Mouse (Mus musculus): ENCODE data around the gene Cwc22.

The Cwc22 gene

DNA sequence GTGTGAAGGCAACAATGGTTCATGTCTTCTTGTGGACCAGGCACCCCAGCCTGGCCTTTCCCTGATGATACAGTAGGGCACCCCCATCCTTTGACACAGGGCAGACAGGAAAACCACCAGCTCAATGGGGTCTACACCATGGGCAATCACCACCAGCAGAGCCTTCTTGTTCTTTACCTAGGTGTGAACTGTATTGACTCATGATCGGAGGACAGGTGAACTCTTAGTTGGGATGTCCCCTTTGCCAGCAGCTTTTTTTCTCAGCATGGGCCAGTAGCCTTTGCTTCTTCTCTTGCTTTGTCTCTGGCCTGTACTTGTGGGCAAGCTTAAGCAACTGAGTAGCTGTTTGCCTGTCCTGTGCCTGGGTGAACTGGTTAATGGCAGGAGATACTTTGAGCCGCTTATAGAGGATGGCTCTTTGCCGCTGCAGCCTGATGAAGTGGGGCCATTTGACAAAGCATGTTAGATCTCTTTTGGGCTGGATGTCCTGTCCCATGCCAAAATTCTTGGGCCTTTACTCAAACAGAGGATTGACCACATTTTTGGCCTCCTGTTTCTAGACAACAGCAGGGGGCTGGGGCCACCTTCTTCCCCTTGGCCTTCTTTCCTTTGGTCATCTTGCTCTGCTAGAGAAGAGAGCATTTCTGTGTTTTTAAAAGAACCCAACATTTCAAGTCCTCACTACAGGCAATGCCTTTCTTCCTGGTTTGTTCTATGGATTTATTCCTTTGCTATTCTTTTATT lies 16.4 kb upstream of the Cwc22 start:
- DNase-seq, result no peak

DNA sequence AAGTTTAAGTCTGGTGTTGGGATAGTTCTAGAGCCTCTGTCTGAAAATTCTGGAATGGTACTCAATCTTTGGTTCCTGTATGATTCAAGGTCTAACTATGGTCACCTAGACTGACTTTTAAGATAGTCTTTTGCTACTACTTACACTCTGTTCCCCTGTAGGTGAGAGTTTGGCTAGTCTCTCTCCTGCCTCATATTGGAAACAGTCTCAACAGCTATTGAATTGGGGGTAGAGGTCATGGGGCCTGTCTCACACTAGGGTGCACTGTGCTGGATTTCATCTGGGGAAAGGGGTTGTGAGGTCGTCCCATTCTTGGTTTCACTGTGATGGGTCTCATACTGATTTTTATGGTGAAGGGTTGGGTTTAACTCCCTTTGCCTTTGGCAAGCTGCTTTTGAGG lies 15.1 kb upstream of the Cwc22 start:
- no peak for DNase-seq

DNA sequence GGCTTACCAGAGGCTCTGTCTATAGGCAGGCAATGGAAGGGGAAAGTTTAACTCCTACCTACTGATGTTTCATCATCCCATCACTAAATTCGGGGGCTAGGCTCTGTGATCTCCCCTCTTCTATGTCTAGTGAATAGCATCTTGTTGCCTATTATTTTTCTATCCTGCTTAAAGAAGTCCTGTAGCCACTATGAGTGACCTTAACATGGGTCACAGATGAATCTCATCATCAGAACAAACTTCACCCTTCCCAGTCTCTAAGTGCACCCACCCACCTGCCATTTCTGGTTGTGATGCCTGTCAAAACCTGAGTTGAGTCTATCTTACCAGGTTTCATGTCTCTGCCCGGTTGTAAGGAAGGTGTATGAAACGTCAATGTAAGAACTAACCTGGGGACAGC lies 14.5 kb upstream of the Cwc22 start:
- no peak for DNase-seq

DNA sequence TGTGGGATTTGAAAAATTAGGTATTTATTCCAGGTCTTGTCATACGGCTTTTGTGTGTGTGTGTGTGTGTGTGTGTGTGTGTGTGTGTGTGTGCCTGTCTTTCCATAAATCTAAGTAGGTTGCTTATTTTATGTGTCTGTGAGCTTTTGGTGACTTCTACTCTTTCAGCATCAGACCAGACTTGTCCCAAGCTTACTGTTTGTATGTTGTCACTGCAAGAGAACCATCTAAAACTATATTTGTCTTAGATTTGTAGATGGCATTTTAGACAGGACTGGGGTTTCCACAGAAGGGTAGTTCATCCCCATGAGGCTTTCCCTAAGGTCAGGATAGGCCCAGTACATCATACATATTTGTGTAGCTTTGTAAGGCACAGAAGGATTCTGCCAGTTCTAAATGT lies 13.2 kb upstream of the Cwc22 start:
- no peak for DNase-seq

DNA sequence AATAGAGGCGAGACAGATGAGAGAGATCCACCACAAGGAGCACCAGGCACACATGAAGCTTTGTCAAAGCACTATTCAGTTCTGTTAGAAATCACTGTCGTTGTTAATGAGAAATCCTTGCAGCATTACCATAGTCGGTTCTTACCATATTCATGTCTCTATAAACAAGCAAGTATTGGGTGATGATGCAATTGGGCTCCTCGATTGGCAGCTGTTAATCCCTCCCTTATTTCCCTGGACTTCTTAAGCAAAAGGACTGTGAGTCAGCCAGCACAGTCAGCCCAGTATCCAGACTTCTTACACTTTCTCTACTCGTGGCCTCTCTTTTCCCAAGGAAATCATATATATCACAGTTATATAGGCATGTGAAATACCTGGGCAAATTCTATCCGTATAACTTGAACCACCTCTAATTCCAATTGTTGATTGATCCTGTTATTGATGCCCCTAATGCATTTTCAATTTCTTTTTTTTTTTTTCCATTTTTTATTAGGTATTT lies 5.3 kb upstream of the Cwc22 start:
- DNase-seq, result no peak

DNA sequence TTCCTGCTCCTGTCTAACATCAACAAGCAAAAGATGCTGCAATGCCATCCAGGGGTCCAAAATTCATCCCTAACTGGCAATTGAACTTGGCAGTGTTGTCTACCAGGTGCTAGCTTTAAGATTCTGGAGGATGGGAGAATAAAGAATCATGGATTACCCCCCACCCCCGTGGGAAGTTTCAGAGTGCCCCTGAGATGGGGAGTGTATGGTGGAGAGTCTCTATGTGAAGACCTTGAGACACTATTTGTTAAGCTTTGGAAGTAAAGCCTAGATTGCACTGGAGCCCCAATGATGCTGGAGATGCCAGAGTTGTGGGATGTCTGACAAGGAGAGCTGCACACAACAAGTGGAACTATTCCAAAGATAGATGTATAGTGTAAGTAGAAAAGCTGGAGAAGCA lies 3.9 kb upstream of the Cwc22 start:
- no peak for DNase-seq

DNA sequence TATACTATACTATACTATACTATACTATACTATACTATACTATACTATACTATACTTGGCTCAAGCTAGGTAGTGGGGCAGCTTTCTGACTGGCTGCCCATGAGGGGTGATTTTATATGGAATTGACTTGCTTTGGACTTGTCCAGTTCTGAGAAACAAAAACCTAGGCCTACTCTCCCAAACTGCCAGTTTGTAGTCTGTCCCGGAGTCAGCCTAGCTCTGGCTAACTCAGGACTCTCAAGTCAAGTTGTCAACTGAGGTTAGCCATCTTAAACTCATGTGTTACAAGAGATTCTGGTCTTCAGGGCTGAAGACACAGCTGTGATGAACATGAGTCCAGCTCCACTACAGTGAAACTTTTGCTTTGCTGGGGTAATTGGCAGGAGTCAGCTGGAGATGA lies 3.3 kb upstream of the Cwc22 start:
- no peak for DNase-seq

DNA sequence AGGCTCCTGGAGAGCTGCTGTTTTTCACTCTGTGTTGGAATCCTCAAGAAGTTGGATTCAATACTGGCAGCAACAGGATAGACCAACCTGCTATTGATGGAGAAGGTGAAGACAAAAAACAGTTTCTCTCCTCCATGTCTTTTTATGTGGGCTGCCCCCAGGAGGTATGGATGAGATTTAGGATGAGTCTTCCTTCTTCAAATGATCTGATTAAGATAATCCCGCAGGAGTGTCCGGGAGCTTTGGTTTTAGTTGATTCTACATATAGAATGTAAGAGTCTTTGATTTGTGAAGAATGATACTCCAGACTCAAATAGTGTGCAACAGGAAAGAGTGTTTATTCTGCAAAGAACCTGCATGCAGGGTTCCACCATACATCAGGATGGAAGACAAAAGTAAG lies 2.7 kb upstream of the Cwc22 start:
- no peak for DNase-seq

DNA sequence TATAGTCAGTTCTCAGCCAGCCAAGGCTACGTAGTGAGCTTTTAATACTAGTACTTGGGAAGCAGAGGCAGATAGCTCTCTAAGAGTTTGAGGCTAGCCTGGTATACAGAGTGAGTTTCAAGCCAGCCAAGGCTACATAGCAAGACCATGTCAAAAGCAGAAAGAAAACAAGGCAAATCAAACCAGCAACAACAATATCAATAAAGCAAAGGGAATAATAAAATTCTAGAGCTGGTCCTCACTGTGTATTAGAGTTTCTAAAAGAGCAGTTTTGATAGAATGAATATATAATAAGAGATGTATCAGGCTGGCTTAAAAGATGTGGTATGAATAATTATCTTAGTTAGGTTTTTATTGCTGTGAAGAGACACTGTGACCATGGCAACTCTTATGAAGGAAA lies 2.0 kb upstream of the Cwc22 start:
- no peak for DNase-seq

DNA sequence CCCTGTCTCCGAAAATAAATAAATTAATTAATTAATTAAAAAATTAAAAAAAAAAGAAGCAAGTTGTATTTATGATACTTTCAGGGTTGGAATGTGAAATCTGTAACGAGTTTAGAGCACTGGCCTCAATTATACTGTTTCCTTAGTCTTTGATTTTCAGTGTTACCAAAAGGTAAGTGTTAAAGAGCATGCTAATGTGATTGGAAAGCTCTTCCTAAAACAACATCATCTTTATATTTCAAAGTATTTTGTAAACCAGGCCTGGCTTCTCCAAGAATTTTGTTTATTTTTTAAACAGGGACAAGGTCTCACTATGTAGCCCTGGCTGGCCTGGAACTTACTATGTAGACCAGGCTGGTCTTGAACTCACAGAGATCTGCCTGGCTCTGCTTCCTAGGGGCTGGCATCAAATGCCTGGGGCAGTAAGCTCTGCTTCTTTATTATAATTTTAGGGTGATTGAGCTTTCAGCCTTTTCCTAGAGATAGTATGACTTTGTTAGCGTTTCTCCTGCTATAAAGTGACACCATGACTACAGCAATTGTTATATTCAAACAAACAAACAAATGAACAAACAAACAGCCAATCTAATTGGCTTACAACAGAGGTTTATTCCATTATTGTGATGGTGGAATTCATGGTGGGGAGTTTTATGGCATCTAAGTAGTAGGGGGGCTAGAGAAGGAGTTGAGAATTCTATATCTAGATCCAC lies 1.1 kb upstream of the Cwc22 start:
- no peak for DNase-seq

DNA sequence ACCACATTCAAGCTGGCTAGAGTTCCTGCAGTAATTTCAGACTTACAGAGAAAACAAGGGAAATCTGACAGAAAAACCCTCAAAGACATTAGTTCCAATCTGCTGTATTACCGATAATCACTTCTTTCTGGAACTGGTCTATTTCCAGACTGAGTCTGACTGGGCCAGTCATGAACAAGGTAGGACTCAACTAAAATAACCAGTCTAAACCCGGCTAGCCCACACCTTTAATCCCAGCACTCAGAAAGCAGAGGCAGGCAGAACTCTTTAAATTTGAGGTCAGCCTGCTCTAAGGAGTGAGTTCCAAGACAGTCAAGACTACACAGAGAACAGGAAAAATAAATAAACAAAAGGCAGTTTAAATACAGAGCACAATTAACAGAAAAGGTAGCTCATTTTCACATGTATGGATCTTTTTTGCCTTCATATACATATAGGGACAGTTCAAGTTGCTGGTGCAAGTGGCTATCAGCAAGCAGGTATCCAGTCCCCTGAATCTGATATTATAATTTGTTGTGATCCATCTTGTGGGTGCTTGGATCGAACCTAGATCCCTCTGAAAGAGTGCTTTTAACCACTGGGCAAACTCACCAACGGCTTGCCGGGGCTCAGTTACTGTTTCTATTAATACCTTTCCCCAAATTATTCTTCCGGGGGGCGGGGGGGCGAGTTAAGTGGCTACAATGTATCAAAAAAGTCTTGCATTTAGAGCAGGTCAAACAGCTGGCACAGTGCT lies 1.1 kb downstream of the Cwc22 start:
- DNase-seq, result no peak

DNA sequence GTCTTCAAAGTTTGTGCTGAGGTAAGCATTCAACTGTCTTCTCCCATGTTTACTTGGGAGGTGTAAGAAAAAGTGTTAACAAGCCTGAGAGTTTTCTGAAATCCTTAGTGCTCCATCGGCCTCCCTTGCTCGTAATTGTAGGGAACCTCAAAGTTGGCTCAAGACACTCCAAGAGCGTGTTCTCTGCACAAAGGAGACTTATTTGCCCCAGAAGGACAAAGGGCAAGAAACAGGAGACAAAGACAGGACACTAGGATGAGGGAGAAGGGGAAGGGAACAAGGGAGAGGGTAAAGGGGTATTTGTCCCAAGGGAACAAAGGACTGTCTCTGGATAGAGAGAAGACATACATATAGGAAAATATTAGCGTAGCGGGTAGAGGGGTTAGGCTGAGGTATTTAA lies 1.9 kb downstream of the Cwc22 start:
- DNase-seq, result no peak

DNA sequence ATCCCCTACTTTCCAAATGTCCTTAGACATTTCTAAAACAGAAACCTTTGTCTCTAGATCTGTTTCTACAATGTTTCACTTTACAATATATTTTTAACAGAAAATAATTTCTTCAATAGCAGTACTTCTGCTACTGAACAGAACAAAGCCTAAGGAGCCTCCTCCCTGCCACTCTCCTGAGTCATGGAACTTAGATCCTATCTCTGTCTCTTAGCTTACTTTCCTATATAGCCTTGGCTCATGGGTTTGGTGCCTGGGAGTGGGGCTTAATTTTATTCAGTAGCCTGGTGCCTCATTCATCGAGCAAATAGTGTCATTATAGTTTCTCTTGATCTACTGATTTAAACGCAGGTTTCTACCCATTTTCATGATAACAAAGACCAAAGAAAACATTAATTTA lies 4.2 kb downstream of the Cwc22 start:
- DNase-seq, result no peak

DNA sequence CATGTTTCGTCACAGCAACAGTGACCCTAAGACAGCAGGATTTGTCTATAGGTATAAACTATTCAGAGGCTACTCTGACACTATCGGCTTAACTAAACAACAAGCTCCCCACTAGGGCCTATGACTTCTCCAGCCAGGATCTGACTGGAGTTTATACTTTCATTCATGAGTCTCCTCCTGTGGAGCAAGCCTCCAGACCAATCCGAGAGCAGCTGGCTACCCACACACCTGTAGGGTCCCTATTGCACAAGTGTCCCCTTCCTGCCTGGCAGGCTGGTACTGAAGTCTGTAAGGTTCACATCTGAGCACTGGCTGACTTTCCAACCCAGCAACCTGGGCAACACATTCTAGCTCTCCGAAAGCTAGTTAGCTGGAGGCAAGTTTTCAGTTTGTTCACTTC lies 7.9 kb downstream of the Cwc22 start:
- DNase-seq, result no peak

DNA sequence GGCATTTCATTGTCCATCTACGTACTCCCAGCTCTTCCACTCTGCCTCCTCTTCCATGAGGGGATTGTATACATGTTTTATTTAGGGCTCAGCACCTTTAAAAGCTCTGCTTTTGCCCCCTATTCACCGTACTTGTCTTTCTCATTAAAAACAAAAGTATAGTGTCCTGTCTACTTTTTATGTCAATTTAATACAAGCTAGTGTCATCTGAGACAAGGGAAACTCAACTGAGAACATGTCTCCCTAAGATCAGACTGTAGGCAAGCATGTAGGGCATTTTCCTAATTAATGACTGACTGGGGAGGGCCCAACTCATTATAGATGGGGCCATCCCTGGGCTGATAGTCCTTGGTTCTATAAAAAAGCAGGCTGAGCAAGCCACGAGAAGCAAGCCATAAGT lies 8.4 kb downstream of the Cwc22 start:
- DNase-seq, result no peak

DNA sequence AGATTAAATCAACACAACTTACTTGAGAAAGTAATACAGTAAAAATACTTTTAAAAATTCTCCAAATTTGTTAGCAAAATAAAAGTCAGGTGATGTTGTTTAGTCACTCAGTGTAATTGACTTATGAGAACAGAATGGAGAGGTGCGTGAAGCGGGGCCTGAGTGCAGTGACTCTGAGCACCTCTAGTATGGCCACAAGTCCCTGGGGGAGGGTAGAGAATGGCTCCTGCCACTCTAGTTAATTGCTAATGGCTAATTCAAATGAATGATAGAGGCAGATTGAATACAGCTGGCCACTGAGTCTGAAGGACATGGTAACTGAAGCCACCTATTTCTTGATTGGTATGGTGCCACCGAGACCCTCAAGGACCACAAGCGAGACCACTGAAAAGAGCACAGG lies 12.0 kb downstream of the Cwc22 start:
- DNase-seq, result no peak

DNA sequence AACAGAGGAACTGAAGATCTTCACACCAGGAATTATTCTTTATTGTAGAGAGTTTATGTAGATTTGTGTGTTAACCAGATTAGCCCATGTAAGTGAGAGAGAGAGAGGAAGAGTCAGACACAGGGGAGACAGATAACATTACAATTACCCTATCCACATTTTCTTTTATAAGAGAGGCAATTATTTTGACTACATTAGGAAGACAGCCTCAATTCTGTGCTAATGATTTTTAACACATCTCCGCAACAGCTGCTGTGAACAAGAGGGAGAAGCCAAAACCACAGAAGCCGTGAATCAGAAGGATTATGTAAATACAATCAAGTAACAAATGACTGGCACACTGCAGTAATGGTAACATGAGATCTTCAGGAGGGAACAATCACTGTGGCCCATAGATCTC lies 12.5 kb downstream of the Cwc22 start:
- no peak for DNase-seq

DNA sequence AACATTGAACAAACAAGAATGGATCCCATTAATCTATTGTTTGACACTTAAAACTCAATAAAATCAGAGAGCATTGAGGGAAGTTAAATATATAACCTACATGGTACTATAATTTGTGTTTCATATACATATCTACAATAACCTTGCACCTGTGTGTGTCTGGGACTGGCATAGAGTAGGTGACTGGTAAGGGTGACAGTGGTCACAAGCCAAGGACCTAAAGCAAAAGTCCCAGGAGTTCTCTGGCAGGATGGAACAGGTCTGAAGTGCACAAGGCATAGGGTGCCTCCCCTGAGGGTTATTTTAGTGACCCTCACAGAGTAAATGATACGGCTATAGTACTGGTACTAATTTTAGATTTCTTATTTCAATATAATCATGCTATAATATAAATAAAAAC lies 14.2 kb downstream of the Cwc22 start:
- no peak for DNase-seq

DNA sequence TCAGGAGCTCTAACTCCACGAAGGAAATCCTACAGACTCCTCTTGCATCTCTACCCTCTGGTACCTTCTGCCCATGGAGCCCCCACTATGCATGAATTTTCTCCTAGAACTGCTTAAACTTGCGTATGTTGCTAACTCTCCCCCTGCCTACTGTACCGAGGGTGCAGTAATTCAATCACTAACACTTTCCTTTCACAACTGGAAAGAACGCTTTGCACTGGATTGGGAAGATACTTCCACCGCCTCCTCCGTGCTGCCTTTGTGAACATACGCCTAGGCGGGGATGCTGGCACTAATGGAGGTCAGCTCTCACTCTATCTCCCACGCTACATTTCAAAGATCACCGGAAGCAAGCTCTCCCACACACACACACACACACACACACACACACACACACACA lies 17.8 kb downstream of the Cwc22 start:
- DNase-seq, result no peak

DNA sequence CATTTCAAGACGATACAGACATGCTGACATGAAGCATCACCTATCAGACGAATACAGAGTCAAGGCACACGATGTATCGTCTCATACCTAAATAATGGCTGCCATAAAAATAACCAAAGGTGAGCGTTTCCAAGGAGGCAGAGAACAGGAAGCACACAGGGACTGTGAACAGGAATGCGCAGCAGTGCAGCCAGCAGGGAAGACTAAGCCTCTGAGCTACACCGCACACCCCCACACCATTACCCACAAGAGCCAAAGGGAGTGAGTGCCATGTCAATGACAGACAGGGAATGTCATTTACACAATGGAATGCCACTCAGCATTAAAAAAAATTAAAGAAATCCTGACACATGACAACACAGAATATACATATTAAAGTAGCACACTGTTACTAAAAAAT lies 19.7 kb downstream of the Cwc22 start:
- no peak for DNase-seq

DNA sequence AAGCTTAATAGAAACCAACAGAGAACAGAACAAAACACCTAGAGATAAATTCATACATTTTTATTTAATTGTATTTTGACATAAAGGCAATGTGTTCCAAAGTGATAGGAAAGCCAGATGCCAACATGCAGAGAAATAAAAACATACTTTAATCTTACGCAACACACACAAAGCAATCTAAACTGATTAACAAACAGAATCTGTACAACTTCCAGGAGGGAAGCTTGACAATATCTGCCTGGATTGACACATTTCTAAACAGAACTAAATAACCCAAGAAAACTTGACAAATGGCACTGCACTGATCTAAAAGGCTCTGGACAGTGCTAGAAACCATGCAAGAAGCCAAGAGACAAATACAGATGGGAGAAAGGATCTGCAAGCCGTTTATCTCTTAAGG lies 20.2 kb downstream of the Cwc22 start:
- no peak for DNase-seq

DNA sequence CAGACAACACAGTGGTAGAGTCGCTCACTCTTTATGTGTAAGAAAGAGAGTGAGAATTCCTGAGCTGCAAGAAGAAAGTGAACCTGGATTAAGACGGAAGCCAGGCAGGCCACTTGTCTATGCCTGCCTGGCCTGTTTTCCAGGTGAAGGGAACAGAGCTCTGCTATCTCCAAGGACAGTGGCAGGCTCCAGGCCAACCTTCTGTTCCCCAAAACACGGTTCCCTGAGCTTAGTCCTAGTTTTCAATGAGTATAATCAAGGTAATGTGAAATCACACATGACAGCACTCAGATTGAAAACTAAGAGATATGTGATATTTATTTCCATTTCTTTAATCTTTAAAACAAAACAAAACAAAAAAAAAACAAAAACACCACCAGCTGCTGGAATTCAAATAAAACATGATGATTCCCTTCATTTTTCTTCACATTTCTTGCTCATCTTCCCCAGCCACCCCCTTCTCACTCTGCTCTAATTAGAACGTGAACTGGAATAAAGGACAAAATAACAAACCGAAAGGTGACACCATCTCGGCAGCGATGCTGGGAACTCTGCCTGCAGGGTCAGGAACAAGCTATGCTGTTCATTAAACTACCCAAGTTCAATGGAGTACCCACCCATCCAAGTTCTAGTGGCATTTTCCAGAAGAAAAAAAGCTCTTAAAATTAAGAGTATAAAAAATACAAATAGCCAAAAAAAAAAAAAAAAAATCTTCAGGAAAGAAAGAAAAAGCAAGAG lies 20.8 kb downstream of the Cwc22 start:
- no peak for DNase-seq

DNA sequence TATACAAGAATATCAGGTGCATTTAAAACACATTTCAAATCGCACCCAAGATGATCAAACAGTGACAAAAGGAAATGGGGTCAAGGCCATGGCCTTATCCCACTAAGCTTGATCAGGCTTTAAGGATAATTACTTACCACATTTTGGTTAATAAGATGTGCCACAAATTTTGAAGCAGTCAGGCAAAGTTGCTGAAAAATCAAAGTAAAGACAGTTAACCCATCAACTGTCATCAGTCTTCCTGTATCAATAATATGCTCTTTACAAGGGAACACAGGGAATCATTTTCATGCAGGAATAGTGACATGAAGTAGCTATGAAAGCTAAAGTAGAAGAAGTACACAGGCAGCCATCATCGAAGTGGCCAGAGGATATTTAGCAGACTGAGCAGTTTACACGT lies 22.2 kb downstream of the Cwc22 start:
- no peak for DNase-seq

Measured in lung, postnatal 14 days (tissue).